Mouse (Mus musculus) megakaryocyte, adult 5-6 weeks (primary cell): ENCODE measurements around the gene Lrp4. TPM values are rescaled to one million over a fixed set of nuclear protein-coding genes. Genes with fewer than 3 reads are reported as not detected.

ENCODE experiments used
- ATAC-seq: 2 replicates; pipeline ENCODE4 v1.8.0; 2016; ENCODE audit warnings: mild to moderate bottlenecking, inconsistent platforms; ENCODE audit not compliant: poor library complexity, severe bottlenecking
- total RNA-seq, 2 experiments: library from RNA; stranded (forward) in 1 of 2; stranded (reverse) in 1 of 2; fragments of 153-499, 151-499 nt in 1 of 2; fragments of 221-1000, 200-1000 nt in 1 of 2; gene quantifications; 2 replicates each; pipeline versions ENCODE4 v1.2.3 to v1.2.4; 2015 to 2017

The Lrp4 gene
- total RNA-seq, 2 experiments from 2014 or later: 1.1 to 1.9 TPM

DNA sequence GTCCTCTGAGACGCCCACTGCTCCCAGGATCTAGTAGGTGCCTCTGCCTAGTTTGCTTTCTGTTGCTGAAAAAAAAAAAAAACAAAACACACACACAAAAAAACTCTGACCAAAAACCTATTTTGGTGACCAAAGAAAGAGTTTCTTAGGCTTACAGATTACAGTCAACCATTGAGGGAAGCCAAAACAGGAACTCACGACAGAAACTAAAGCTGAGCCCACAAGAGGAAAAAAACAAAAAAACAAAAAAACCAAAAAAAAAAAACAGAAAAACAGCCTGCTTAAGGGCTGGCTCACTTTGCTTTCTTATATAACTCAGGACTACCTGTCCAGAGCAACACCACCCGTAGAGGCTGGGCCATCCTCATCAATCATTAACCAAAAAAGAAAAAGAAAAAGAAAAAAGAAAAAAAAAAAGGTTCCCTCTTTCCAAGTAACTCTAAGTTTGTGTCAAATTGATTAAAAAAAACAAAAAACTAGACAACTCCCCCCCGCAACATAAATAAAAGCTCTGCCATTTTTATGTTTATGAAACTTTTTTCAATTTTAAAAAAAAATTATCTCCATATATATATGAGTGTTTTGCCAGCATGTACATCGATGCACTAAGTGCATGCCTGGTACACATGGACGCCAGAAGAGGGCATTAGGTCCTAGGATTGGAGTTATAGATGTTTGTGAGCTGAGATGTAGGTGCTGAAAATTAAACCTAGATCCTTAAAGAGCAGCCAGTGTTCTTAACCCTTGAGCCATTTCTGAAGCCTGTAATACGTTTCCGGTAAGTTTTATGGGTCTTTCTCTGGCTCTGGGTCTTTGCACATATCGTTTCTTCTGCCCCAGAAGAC, 3.9 kb upstream of the Lrp4 start:
- ATAC-seq: no peak

DNA sequence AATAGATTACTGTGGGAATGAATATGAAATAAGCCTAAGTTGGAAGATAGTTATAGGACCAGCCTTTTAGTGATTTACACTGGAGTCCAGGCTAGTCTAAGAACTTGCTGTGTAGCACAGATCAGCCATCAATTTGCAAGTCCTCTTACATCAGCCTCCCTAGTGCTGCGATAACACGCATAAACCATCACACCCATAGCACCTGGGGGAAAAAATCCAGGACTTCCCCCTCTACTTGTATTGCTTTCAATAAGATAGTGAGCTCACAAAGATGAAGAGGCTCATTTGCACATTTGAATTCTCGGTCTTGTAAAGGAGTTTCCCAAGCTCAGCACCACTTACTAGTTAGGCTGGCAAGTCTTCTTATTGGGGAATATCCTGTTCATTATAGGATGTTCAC, 2.9 kb upstream of the Lrp4 start:
- ATAC-seq: no peak

DNA sequence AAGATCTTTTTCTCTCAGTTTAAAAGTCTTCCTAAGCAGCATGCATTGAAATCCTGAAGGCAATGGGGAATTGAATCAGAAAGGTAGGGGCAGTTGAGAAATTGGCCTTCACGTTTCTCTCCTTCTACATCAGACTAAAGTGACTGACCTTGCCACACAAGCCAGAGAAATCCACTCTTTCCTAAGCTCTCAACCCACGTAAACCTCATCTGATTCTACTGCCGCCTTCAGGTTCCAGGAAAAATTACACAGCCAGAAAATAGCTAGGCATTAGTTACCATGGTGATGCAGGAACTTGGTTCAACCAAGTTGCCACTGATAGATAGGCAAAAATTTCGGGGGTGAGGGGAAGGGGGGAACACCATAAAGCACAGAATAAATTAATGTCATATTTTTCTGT, 1.5 kb upstream of the Lrp4 start:
- ATAC-seq: peak; percentile 50

DNA sequence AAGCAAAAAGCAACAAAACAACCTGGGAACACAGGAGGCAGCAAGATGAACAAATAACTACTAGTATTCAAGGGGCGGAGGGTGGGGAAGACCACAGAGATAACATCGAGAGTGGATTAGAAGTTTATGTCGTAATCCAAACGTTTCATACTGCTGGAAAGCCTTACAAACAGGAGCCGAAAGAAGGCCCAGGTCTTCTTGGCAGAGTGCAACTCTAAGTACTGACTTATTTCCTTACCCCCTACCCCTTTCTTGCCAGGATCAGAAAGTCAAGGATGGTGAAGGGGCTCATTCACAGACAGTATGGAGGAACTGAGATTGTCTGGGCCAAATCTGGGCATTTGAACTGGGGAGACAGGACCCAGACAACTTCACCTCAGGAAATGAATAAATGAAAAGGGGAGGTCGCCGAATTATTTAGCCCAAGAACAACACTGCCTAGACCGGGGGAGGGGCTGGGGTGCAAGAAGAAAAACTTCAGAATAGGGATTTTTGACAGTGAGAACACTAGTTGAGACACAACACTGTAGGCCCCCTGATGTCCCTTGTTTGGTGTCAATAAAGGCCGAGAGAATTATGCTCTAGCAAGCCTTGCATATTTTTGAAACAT, 715 bp upstream of the Lrp4 start:
- ATAC-seq: no peak

DNA sequence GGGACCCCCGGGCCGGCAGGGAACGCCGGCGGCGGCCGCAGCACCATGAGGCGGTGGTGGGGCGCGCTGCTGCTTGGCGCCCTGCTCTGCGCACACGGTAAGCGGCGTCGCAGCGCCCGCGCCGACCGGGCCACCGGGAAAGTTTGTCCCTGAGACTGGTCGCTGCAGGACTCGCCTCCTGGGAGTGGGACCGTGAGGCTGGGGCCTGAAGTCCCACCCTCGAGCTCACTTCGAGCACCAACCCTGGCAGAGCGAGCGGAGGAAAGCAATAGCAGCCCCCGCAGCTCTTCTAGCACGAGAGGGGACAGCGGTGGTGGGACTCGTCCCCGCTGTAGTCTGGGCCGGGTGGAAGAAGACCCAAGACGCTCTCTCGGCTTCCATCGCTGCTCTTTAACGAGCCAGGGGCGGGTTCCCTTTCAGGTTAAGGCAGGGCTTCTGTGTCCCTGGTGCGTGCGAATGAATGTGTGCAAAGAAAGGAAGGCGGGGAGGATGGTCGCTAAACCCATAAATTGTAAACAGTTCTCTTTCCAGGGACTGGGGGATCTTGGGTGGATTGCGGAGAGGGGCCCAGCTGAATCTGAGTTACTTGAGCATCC, 443 bp downstream of the Lrp4 start:
- peak; percentile 43 for ATAC-seq

DNA sequence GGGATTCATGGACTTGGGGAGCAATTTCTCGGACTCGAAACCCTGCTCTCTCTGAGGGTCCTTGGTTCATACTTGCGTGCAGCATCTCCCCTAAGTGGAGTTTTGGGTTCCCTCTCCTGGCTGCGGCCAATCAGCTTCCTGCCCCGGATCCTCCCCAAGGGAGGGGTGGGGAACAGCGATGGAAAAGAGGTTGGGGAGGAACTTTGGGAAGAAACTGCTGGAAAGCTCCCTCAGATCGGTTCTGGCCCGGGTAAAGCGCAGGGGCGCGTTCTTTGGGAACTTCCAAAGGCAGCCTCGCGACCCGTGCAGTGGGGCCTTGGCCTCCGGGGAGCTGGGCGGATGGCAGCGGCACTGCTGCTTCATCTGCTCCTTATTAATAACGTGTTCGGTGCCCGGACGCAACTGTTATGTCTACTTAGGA, 951 bp downstream of the Lrp4 start:
- ATAC-seq: no peak

DNA sequence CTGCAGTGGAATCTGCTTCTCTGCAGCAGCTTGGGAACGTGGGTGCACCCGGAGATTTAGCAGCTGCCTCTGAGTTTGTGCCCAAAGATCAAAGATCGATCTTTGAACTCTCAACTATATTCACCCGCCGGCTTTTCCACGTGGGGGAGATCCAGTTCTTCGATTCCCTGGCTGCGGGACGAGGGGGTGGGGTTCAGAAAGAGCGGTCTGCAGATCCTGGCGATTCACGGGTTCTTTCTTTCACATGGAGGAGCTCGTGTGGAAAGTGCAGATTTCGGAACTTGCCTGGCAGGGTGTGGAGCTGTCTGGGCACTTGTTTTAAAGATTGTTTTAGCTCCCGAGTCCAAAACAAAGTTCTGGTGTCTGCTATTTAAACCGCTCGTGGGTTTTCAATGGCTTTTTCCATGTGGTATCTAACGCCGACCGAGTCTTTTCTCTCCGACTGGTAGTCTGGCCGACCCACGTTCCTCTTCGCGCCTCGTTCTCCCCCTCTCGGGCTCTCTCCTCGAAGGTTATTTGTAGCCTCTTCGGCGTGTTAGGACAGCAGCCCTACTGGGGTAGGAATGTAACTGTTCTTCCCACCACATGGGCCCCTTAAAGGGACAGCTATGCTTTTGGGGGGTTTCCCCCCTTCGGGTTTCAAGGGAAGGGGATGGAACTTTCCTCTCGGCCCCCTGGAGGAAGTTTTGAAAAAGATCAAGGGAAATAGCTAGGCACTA, 1.5 kb downstream of the Lrp4 start:
- ATAC-seq: 0 out of 2 replicates have a peak, but pooled peaks have one; percentile 15

DNA sequence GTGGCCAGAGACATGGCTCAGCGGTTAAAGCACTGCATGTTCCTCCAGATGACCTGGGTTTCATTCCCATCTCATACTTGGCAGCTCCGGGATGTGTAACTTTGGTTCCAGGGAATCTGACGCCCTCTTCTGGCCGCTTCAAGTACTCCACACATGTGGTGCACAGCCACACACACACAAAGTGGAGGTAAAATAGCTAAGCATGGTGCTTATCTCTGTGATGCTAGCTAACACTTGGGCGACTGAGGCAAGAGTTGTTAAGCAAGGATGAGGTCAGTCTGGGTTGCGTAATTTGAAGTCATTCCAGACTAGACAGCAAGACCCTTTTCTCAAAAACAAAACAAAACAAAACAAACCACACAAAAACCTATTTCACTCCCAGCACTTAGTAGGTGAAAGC, 2.8 kb downstream of the Lrp4 start:
- ATAC-seq: no peak

DNA sequence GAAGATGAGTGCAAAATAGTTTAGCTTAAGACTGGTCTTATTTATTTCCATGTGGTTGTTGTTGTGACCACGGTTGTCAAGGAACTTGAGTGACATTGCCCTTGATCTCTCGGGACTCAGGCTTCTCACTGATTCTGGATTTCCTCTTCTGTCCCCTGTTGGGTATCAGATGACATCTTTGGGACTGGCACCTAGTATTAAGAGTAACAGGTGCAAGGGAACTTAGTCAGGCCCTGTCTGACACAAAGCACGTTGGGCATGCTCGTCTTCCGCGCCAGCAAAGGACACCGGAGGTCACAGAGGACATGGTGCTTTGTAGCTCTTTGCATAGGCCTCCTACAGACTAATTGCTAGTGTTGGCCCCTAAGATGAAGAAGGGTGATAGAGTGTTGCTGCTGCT, 3.5 kb downstream of the Lrp4 start:
- ATAC-seq: no peak

DNA sequence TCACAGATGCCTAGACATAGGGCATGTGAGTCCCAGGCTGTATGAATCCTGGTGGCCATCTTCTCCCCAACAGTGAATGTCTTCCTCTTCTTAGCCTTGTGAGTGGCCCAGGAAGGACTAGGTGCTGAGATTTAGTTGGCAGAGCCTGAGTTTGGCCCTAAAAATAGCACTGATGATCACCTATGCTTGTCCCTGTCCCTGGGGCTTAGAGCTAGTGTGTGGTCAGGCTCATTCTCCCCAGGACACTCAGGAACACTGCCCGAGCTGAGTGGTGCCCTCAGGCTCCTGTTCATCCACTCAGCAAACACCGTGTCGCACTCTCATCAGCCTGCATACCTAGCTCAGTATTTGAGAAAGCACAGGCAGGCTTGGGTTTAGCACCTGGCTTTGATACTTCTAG, 4.0 kb downstream of the Lrp4 start:
- no peak for ATAC-seq

DNA sequence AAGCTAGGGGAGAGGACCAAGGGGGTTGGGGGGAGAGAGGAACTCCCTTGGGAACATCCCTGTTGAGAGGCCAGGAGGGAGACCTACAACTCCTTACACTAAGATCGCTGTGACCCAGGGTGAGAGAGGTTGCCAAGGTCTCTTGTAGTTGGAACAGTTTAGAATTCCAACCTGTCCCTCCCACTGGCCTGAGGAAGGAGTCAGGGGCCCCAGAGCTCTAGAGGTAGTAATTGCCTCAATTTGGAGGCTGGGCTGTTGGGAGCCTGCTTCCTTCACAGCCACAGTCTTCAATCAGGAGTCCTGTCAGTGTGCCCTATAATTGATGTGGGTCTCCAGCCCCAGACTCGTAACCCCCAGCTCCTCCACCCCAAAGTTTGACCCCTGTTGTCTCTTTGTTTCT, 4.9 kb downstream of the Lrp4 start:
- ATAC-seq: no peak

DNA sequence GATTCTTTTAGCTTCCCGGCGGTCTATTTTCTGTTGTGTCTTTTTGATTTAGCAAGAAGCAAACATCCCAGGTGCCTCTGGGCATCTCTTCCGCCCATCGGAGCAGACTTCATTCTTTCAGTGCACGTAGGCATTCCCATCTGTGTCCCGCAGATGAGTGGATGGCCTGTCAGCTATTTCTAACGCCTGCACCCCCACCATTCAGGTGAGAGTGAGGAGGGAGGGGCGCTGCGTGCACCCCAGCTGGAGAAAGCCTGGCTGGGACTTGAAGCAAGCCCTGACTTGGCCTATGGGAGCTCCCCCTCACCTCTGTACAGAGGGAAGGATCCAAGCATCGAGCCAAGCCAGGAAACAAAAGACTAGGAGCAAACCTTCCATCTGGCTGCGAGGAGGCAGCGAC, 5.4 kb downstream of the Lrp4 start:
- ATAC-seq: no peak

DNA sequence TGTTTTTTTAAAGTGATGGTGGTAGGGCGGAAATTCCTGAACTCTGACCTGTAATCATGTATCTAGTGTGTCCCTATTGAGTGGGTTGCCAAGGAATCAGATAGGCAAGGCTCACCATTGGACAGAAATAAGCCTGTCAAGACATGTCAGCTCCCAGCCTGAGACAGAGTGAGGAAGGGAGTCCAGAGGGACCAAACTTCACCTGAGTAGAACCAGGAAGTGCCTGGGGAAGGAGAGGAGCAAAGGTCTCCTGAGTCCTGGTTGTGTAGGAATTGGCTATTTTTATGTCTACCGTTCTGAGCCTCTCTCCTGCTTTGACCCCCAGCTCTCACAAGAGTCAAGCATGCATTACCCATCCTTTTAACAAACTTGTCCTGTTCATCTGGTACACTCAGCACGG, 8.6 kb downstream of the Lrp4 start:
- no peak for ATAC-seq

DNA sequence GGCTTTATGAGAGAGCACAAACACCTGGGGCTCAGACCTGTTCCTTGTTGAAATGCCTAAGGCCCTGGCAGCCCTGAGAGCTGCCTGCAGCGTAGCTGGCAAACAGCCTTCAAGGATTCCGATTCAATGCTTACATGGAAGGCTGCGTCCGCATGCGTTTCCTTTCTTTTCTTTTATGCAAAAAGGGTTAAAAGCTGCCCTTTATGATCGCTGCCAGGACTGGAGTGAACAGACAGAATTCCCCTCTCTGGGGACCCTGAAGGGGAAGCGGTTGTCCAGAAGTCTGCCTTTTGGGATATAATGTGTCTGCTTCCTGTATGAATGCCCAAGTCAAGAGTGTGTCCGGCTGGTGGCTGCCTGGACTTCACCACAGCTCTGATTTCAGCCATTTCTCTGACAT, 10.3 kb downstream of the Lrp4 start:
- no peak for ATAC-seq

DNA sequence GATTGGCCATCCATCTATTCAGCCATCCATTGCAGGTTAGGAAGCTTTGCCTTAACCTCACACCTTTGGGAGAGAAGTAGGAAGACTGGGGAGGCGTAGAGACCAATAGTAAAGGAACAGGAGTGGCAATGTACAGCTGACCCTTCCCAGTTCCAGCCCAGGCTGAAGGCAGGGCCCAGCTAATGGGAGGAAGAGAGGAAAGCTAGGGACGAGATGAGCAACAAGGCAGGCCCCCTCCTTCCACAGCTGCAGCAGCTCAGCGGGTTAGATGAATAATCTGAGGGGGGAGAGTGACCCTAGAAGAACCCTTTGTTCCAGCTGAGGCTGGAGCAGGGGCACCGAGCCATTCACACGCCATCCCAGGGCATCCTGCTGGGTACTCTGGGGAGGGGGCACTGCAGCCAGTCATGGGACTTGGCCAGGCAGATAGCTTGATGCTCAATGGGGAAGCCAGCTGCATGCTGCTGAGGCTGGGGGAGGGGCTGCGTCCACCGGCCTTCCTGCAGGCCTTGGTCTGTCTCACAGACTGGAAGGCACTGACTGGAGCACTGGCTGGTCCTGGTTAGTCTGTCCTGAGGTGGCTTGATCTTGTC, 12.8 kb downstream of the Lrp4 start:
- ATAC-seq: no peak

DNA sequence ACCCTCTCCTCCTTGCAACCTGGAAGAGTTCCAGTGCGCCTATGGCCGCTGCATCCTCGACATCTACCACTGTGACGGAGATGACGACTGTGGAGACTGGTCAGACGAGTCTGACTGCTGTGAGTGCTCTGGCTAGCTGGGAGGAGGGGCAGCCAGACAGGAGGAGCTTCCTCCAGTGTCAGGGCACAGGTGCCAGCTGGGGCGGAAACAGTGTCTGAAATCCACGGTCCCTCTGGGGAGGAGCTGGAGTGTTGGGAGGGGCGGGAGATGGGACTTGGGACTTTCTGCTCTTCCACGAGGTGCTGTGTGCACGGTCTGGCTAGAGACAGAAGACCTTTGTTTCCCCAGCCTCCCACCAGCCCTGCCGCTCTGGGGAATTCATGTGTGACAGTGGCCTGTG, 17.0 kb downstream of the Lrp4 start:
- ATAC-seq: no peak

DNA sequence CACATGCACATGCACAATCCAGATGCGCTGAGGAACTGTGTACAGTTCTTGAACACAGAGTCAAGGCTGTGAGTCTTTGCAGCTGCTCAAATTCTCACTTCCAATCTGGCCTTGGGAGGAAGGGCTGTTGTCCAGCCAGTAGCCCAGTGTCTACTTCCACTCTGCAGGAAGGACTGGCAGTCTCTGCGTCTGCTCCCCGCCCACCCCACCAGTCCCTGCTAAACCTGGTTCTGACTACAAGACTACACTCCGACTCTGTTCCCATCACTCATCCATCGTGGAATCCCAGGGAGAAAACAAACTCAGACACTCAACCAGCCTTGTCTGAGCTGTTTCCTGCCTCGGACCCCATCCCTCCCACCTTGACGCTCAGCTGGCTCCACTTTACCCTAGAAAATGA, 18.5 kb downstream of the Lrp4 start:
- peak; percentile 19 for ATAC-seq

DNA sequence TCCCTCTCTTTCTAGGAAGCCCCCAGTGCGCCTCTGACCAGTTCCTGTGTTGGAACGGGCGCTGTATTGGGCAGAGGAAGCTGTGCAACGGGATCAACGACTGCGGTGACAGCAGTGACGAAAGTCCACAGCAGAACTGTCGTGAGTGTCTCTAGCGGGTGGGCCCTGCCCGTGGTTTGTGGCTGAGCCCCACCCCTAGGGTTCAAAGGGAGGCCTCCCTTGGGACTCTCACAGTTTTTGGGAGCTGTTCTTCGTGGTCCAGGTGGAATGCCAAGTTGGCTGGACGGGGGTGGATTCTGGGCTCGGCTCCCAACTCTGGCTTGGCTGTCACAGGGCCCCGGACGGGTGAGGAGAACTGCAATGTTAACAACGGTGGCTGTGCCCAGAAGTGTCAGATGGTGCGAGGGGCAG, 18.9 kb downstream of the Lrp4 start:
- peak; percentile 93 for ATAC-seq

DNA sequence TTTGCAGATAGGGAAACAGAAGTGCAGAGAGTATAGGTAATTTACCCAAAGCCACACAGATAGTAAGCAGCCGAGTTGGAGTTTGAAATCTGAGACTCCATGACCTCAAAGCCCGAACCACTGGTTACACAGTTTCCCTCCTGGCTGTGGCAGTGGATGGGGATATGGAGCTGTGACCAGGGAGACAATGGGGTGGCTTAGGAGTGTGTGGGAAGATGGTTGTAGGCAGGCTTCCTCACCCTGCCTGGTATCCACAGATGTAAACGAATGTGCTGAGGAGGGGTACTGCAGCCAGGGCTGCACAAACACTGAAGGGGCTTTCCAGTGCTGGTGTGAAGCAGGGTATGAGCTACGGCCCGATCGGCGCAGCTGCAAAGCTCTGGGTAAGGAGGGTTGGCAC, 19.5 kb downstream of the Lrp4 start:
- no peak for ATAC-seq

DNA sequence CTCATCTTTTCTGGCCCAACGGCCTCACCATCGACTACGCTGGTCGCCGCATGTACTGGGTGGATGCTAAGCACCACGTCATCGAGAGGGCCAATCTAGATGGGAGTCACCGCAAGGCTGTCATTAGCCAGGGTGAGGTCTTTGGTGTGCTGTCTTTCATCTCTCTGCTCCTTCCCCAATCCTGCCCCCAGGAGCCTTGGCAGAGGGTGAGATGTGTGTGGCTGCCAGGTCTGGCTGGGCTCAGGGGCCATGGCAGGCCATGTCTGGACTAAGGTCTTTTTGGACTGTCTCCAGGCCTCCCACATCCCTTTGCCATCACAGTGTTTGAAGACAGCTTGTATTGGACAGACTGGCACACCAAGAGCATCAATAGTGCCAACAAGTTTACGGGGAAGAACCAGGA, 23.1 kb downstream of the Lrp4 start:
- ATAC-seq: no peak
